Mouse (Mus musculus) spleen, adult 2 months (tissue): ENCODE results near the gene Dcaf11.

ENCODE experiments used
- CTCF ChIP-seq: fragments of 200-500 bp; IDR thresholded peaks from 2 replicates; pipeline ENCODE4 v1.5.1; 2011; ENCODE audit warnings: mild to moderate bottlenecking, inconsistent platforms; ENCODE audit not compliant: insufficient read depth, insufficient read length, insufficient replicate concordance; ENCODE audit errors: extremely low read depth
- POLR2A ChIP-seq: fragments of 200-500 bp; IDR thresholded peaks from 2 replicates; pipeline ENCODE4 v1.6.1; 2011; ENCODE audit warnings: low read depth, low read length, inconsistent platforms

DNA sequence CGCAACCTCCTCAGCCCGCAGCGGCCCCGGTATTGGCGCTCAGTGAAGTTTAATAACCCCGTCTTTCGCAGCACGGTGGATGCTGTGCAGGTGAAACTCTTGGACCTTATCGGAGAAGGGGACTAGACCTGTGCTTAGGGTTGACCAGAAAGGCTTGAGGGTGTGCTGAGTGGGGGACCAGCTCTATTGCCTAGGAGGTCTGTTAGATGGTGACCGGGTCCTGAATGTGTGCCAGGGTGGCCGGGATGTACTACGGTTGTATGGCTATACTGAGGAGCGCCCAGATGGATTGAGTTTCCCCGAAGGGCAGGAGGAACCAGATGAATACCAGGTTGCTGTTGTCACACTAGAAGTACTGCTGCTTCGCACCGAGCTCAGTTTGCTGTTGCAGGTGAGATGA is 32.4 kb downstream of the Dcaf11 start:
- TF ChIP-seq CTCF (no peak), POLR2A (no peak)
